Mouse (Mus musculus) G1E (cell line): ENCODE data around the gene Tet2.

Experiments used
- CTCF ChIP-seq: IDR thresholded peaks from 2 replicates; pipeline ENCODE4 v1.5.1; 2012; ENCODE audit warnings: low read depth, low read length, inconsistent platforms, mixed read lengths
- GATA1 ChIP-seq: IDR thresholded peaks from 2 replicates; pipeline ENCODE4 v1.6.1; 2012; ENCODE audit warnings: borderline replicate concordance, low read length, inconsistent platforms, mixed read lengths

- TF ChIP-seq GATA1 (no peak), CTCF (no peak)
Observed at GRCm38 (mm10) chr3:133517406-133517805, 27.5 kb downstream of the Tet2 start.
